Mouse (Mus musculus) urinary bladder, postnatal 14 days (tissue): Measurements from ENCODE around the gene Adcy1.
A peak's percentile ranks its signal among the peaks of the same experiment; 100 is the strongest.

Experiments used
- DNase-seq: peaks from one replicate; pipeline ENCODE4 v3.0.0; 2021; ENCODE audit warnings: low spot score

The Adcy1 gene

GRCm38 (mm10) chr11:7184420-7184819, 121.1 kb downstream of the Adcy1 start:
- DNase-seq = no peak

GRCm38 (mm10) chr11:7187472-7187871, 124.2 kb downstream of the Adcy1 start:
- DNase-seq = no peak

- no peak for DNase-seq
These were observed 125.2 kb downstream of the Adcy1 start, which contains the start of gene Gm11985 for GRCm38 (mm10) chr11:7188469-7188868. Gene Gm11985 (minus strand): TSS chr11:7188569.

GRCm38 (mm10) chr11:7192710-7193109, 129.4 kb downstream of the Adcy1 start:
- DNase-seq = no peak

- no peak for DNase-seq
These were observed 129.8 kb downstream of the Adcy1 start for GRCm38 (mm10) chr11:7193134-7193533.

- DNase-seq = no peak
These were observed 131.4 kb downstream of the Adcy1 start for GRCm38 (mm10) chr11:7194432-7195311.

- DNase-seq = no peak
These were observed 132.0 kb downstream of the Adcy1 start for GRCm38 (mm10) chr11:7195312-7195685.

- no peak for DNase-seq
These were observed 134.2 kb downstream of the Adcy1 start, which contains the start of gene Igfbp1 for GRCm38 (mm10) chr11:7197491-7197941. Gene Igfbp1 (plus strand): TSS chr11:7197782.

- DNase-seq = no peak
These were observed 134.7 kb downstream of the Adcy1 start for GRCm38 (mm10) chr11:7198006-7198405.

- no peak for DNase-seq
These were observed 135.4 kb downstream of the Adcy1 start for GRCm38 (mm10) chr11:7198481-7199256.

- DNase-seq = peak; percentile 59
These were observed 136.6 kb downstream of the Adcy1 start for GRCm38 (mm10) chr11:7199736-7200392.

- no peak for DNase-seq
These were observed 137.1 kb downstream of the Adcy1 start for GRCm38 (mm10) chr11:7200393-7200783.

GRCm38 (mm10) chr11:7202206-7202605, 138.9 kb downstream of the Adcy1 start:
- DNase-seq = no peak

GRCm38 (mm10) chr11:7203846-7204245, 140.6 kb downstream of the Adcy1 start:
- DNase-seq = no peak

GRCm38 (mm10) chr11:7210343-7210742, 147.1 kb downstream of the Adcy1 start:
- peak; percentile 81 for DNase-seq

GRCm38 (mm10) chr11:7211211-7211610, 147.9 kb downstream of the Adcy1 start:
- no peak for DNase-seq

GRCm38 (mm10) chr11:7212126-7212798, 149.0 kb downstream of the Adcy1 start:
- DNase-seq = no peak

GRCm38 (mm10) chr11:7213161-7213500, 149.8 kb downstream of the Adcy1 start:
- DNase-seq = no peak

- peak; percentile 54 for DNase-seq
These were observed 150.4 kb downstream of the Adcy1 start, which contains the start of gene Igfbp3 for GRCm38 (mm10) chr11:7213501-7214341. Gene Igfbp3 (minus strand): TSS chr11:7213923.

GRCm38 (mm10) chr11:7214342-7214660, 151.0 kb downstream of the Adcy1 start:
- DNase-seq = no peak

GRCm38 (mm10) chr11:7214761-7215160, 151.5 kb downstream of the Adcy1 start:
- DNase-seq = peak; percentile 60
